Mouse (Mus musculus) hematopoietic multipotent progenitor cell, adult 10-12 weeks (in vitro differentiated cells): ENCODE data around the gene Olfr694. TPM values are rescaled to one million over a fixed set of nuclear protein-coding genes. Genes with fewer than 3 reads are reported as not detected.

Experiments used
- polyA plus RNA-seq: library from polyadenylated mRNA; stranded (reverse); fragments of >175 nt; gene quantifications from 2 replicates; pipeline ENCODE4 v1.2.3, GENCODE M21; 2012; ENCODE audit warnings: low replicate concordance

Olfr694 gene
- polyA plus RNA-seq, result not detected in 2 replicates

DNA sequence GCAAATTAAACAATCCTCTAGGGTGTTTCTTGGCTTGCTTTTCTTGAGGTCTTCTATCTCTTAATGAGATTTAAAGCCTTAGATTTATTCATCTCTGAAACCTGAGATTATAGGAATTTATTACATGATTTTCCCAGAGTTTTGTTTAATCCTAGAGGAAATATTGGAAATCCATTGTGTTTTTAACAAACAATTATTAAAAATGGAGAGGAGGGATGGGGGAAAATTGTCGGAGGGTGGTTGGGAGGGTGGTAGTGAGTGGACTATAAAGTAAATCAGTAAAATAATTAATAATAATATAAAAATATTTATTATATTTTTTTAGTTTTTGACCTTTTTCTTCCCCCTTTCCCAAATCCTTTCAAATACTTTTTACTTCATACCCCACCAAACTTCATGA lies at the start of gene Olfr694:
TSS of gene Olfr694 (minus strand) at position 101 of the 400 bp plus-strand sequence.

GRCm38 (mm10) chr7:106716296-106716695 lies 24.7 kb upstream of the Olfr694 start, which contains the start of gene Olfr695:
Gene Olfr695 (minus strand): TSS chr7:106716396.

GRCm38 (mm10) chr7:106680484-106680883 lies 11.1 kb downstream of the Olfr694 start, which contains the start of gene Olfr693:
Gene Olfr693 (minus strand): TSS chr7:106680584.

Other genes starting within 250 kb of the Olfr694 start
- gene Olfr693, start 11.2 kb downstream of the Olfr694 start, polyA plus RNA-seq, result not detected in 2 replicates
- gene Olfr695, start 24.6 kb upstream of the Olfr694 start, polyA plus RNA-seq, result not detected in 2 replicates
- not detected in 2 replicates for gene Olfr697, start 50.6 kb upstream of the Olfr694 start, polyA plus RNA-seq
- gene Olfr698, start 63.6 kb upstream of the Olfr694 start, polyA plus RNA-seq, result not detected in 2 replicates
- gene Olfr699, start 101.4 kb upstream of the Olfr694 start, polyA plus RNA-seq, result not detected in 2 replicates
- not detected in 2 replicates for gene Olfr700, start 117.0 kb upstream of the Olfr694 start, polyA plus RNA-seq
- not detected in 2 replicates for gene Olfr701, start 122.3 kb upstream of the Olfr694 start, polyA plus RNA-seq
- not detected in 2 replicates for gene Olfr702, start 142.1 kb upstream of the Olfr694 start, polyA plus RNA-seq
- gene Olfr703, start 151.5 kb upstream of the Olfr694 start, polyA plus RNA-seq, result not detected in 2 replicates
- gene Olfr704, start 171.4 kb upstream of the Olfr694 start, polyA plus RNA-seq, result not detected in 2 replicates
- not detected in 2 replicates for gene Olfr705, start 185.1 kb upstream of the Olfr694 start, polyA plus RNA-seq
- gene Olfr706, start 196.3 kb upstream of the Olfr694 start, polyA plus RNA-seq, result not detected in 2 replicates
- not detected in 2 replicates for gene Olfr707, start 209.4 kb upstream of the Olfr694 start, polyA plus RNA-seq
- not detected in 2 replicates for gene Olfr1532-ps1, start 216.2 kb upstream of the Olfr694 start, polyA plus RNA-seq
- gene Olfr709-ps1, start 240.4 kb upstream of the Olfr694 start, polyA plus RNA-seq, result not detected in 2 replicates